Mouse (Mus musculus) heart, adult 2 months (tissue): ENCODE results near the gene Olfr958. TPM values are rescaled to one million over a fixed set of nuclear protein-coding genes. Genes with fewer than 3 reads are reported as not detected.

ENCODE experiments used
- DNase-seq, 2 experiments: peaks; one replicate each; pipeline ENCODE4 v3.0.0; 2021
- H3K27ac ChIP-seq: fragments of 200-600 bp; 2 replicates; pipeline ENCODE4 v1.8.1; 2022
- H3K27me3 ChIP-seq: fragments of 200-500 bp; 2 replicates; pipeline ENCODE4 v1.6.1; 2012; ENCODE audit warnings: mild to moderate bottlenecking, low read length, inconsistent platforms, mixed read lengths; ENCODE audit not compliant: control insufficient read depth, insufficient read depth
- H3K36me3 ChIP-seq: fragments of 200-500 bp; 2 replicates; pipeline ENCODE4 v1.6.1; 2012; ENCODE audit warnings: low read length, inconsistent platforms; ENCODE audit not compliant: control insufficient read depth, insufficient read depth
- H3K4me1 ChIP-seq: fragments of 200-500 bp; 2 replicates; pipeline ENCODE4 v1.6.1; 2011; ENCODE audit warnings: low read length; ENCODE audit not compliant: control insufficient read depth, insufficient read depth
- H3K4me3 ChIP-seq: fragments of 200-600 bp; 2 replicates; pipeline ENCODE4 v1.8.1; 2022
- H3K79me2 ChIP-seq: fragments of 200-500 bp; replicated peaks from 2 replicates; pipeline ENCODE4 v1.6.1; 2012; ENCODE audit warnings: mild to moderate bottlenecking, inconsistent platforms, low read length, moderate library complexity, mixed read lengths; ENCODE audit not compliant: control insufficient read depth, insufficient read depth
- H3K9ac ChIP-seq: fragments of 200-500 bp; 2 replicates; pipeline ENCODE4 v1.6.1; 2012; ENCODE audit warnings: low read depth, mild to moderate bottlenecking, control low read depth, inconsistent platforms, low read length, mixed read lengths
- CTCF ChIP-seq: fragments of 200-600 bp; IDR thresholded peaks from 2 replicates; pipeline ENCODE4 v1.8.1; 2022; ENCODE audit warnings: antibody characterized with exemption, mild to moderate bottlenecking, moderate library complexity
- POLR2A ChIP-seq: fragments of 200-500 bp; IDR thresholded peaks from 2 replicates; pipeline ENCODE4 v1.6.1; 2011; ENCODE audit warnings: mild to moderate bottlenecking, low read depth, low read length, control low read depth; ENCODE audit not compliant: insufficient read depth
- WGBS: fragments of 180-500 bp; shearing (Covaris S2); methylation state at CpG from one replicate; pipeline ENCODE4 v1.1.7; 2018; 5-methylcytosine and 5-hydroxymethylcytosine counted together
- intact Hi-C: fragments of 180-260 bp; cut with DNase I; formaldehyde crosslinking; loops from one replicate; pipeline ENCODE4 v1.15.1; 2025
- polyA plus RNA-seq: library from polyadenylated mRNA; depleted of rRNA; stranded (reverse); fragments of >200 nt; gene quantifications from 2 replicates; pipeline ENCODE4 v1.2.3, GENCODE M21; 2012; rRNA removed
- total RNA-seq, 2 experiments: library from RNA; stranded (reverse); gene quantifications; 2 replicates each; pipeline ENCODE4 v1.2.3; 2021

The Olfr958 gene
- total and polyA plus RNA-seq, 3 experiments = not detected

- WGBS = 10% methylated on average over 6 of the region's 6 CpGs
- Histone ChIP-seq H3K79me2 (no peaks in the 10 kb centered on the region), H3K9ac (no peak overlapping the region), H3K36me3 (no peaks in the 10 kb centered on the region), H3K4me1 (no peaks in the 10 kb centered on the region), H3K4me3 (no peak overlapping the region), H3K27ac (no peak overlapping the region), H3K27me3 (no peaks in the 10 kb centered on the region)
- peak in 1 of 2 experiments; percentile 16 for DNase-seq
- no peak for TF ChIP-seq POLR2A
- TF ChIP-seq CTCF = peak; percentile 69
- intact Hi-C loops = loop anchor here (1.0 kb wide), 1 partner anchor 103 kb away; no protein-coding TSS in a partner anchor
Measured at GRCm38 (mm10) chr9:39508998-39509397, 44.9 kb downstream of the Olfr958 start.

Other genes with a start within 250 kb of the Olfr958 start
- not detected for gene Olfr948, start 228.0 kb downstream of the Olfr958 start, total RNA-seq
- not detected in 2 replicates for gene Olfr948, start 228.0 kb downstream of the Olfr958 start, polyA plus RNA-seq
- not detected for gene Olfr951, start 166.6 kb downstream of the Olfr958 start, total RNA-seq
- gene Olfr951, start 166.6 kb downstream of the Olfr958 start, polyA plus RNA-seq = not detected in 2 replicates
- gene Olfr952, start 126.9 kb downstream of the Olfr958 start, total RNA-seq = not detected
- gene Olfr952, start 126.9 kb downstream of the Olfr958 start, polyA plus RNA-seq = not detected in 2 replicates
- not detected for gene Olfr954, start 97.4 kb downstream of the Olfr958 start, total RNA-seq
- not detected in 2 replicates for gene Olfr954, start 97.4 kb downstream of the Olfr958 start, polyA plus RNA-seq
- not detected for gene Olfr955, start 82.1 kb downstream of the Olfr958 start, total RNA-seq
- not detected in 2 replicates for gene Olfr955, start 82.1 kb downstream of the Olfr958 start, polyA plus RNA-seq
- gene Olfr44, start 60.1 kb downstream of the Olfr958 start, total RNA-seq = not detected
- gene Olfr44, start 60.1 kb downstream of the Olfr958 start, polyA plus RNA-seq = not detected in 2 replicates
- gene Olfr957, start 38.2 kb downstream of the Olfr958 start, total RNA-seq = not detected
- not detected in 2 replicates for gene Olfr957, start 38.2 kb downstream of the Olfr958 start, polyA plus RNA-seq
- gene Olfr959, start 21.5 kb upstream of the Olfr958 start, total RNA-seq = not detected
- not detected in 2 replicates for gene Olfr959, start 21.5 kb upstream of the Olfr958 start, polyA plus RNA-seq
- under 1 TPM; 0.14 to 0.26 TPM for gene AW551984, start 50.3 kb upstream of the Olfr958 start, total RNA-seq
- gene AW551984, start 50.3 kb upstream of the Olfr958 start, polyA plus RNA-seq = 0.20 and 0.67 TPM in 2 replicates
- gene Olfr148, start 56.6 kb upstream of the Olfr958 start, total RNA-seq = not detected
- not detected in 2 replicates for gene Olfr148, start 56.6 kb upstream of the Olfr958 start, polyA plus RNA-seq
- gene Olfr960, start 67.3 kb upstream of the Olfr958 start, total RNA-seq = not detected
- not detected in 2 replicates for gene Olfr960, start 67.3 kb upstream of the Olfr958 start, polyA plus RNA-seq
- gene Olfr961, start 91.0 kb upstream of the Olfr958 start, total RNA-seq = not detected
- gene Olfr961, start 91.0 kb upstream of the Olfr958 start, polyA plus RNA-seq = not detected in 2 replicates
- not detected for gene Olfr963, start 113.2 kb upstream of the Olfr958 start, total RNA-seq
- gene Olfr963, start 113.2 kb upstream of the Olfr958 start, polyA plus RNA-seq = not detected in 2 replicates
- gene Olfr149, start 153.1 kb upstream of the Olfr958 start, total RNA-seq = not detected
- not detected in 2 replicates for gene Olfr149, start 153.1 kb upstream of the Olfr958 start, polyA plus RNA-seq
- gene Olfr965, start 157.3 kb upstream of the Olfr958 start, total RNA-seq = not detected
- not detected in 2 replicates for gene Olfr965, start 157.3 kb upstream of the Olfr958 start, polyA plus RNA-seq
- not detected for gene Olfr150, start 176.9 kb upstream of the Olfr958 start, total RNA-seq
- gene Olfr150, start 176.9 kb upstream of the Olfr958 start, polyA plus RNA-seq = not detected in 2 replicates
- not detected for gene Olfr967, start 192.2 kb upstream of the Olfr958 start, total RNA-seq
- not detected in 2 replicates for gene Olfr967, start 192.2 kb upstream of the Olfr958 start, polyA plus RNA-seq
- gene Olfr968, start 229.2 kb upstream of the Olfr958 start, total RNA-seq = not detected
- not detected in 2 replicates for gene Olfr968, start 229.2 kb upstream of the Olfr958 start, polyA plus RNA-seq
- gene Olfr969, start 236.9 kb upstream of the Olfr958 start, total RNA-seq = not detected
- gene Olfr969, start 236.9 kb upstream of the Olfr958 start, polyA plus RNA-seq = not detected in 2 replicates